Mouse (Mus musculus): ENCODE measurements around the gene Lrrc4c. TPM values are rescaled to one million over a fixed set of nuclear protein-coding genes. Genes with fewer than 3 reads are reported as not detected.
A peak's percentile ranks its signal among the peaks of the same experiment; 100 is the strongest.

The Lrrc4c gene
- polyA plus RNA-seq, 1 experiment from 2014 or later, result 2.8 TPM

- H3K4me1 ChIP-seq, result no peaks in the 10 kb centered on the region
- no peak overlapping the region for H3K9ac ChIP-seq
- no peaks in the 10 kb centered on the region for H3K27me3 ChIP-seq (replicated peaks)
- H3K36me3 ChIP-seq, result no peaks in the 10 kb centered on the region
- H3K9me3 ChIP-seq, result no peaks in the 10 kb centered on the region
- no peak overlapping the region for H3K27ac ChIP-seq
- 85% methylated on average over 7 of the region's 7 CpGs for WGBS
- no peak overlapping the region for H3K4me3 ChIP-seq (replicated peaks)
- no peak for ATAC-seq (ENCODE audit: insufficient read depth, low FRiP score, low read depth)
- no peak overlapping the region for H3K4me2 ChIP-seq
These were observed 396.6 kb downstream of the Lrrc4c start for GRCm38 (mm10) chr2:96714561-96714960.

- WGBS, result 79% methylated on average over 2 of the region's 2 CpGs
- no peak overlapping the region for H3K4me3 ChIP-seq (replicated peaks)
These were observed 399.4 kb downstream of the Lrrc4c start for GRCm38 (mm10) chr2:96717353-96717752.

GRCm38 (mm10) chr2:96723395-96723794, 405.4 kb downstream of the Lrrc4c start:
- Histone ChIP-seq H3K36me3 (no peaks in the 10 kb centered on the region), H3K9ac (no peak overlapping the region), H3K9me3 (no peaks in the 10 kb centered on the region), H3K4me1 (no peaks in the 10 kb centered on the region), H3K27ac (no peak overlapping the region), H3K4me3 (replicated peaks) (no peak overlapping the region), H3K4me2 (no peak overlapping the region), H3K27me3 (replicated peaks) (no peaks in the 10 kb centered on the region)
- ATAC-seq (ENCODE audit: insufficient read depth, low FRiP score, low read depth), result no peak

More at GRCm38 (mm10) chr2:96717353-96717752, 399.4 kb downstream of the Lrrc4c start:
- Histone ChIP-seq H3K4me1 (no peaks in the 10 kb centered on the region), H3K9ac (no peak overlapping the region), H3K27ac (no peak overlapping the region), H3K27me3 (replicated peaks) (no peaks in the 10 kb centered on the region), H3K4me2 (no peak overlapping the region), H3K9me3 (no peaks in the 10 kb centered on the region), H3K36me3 (no peaks in the 10 kb centered on the region)
- no peak for ATAC-seq (ENCODE audit: insufficient read depth, low FRiP score, low read depth)

DNA sequence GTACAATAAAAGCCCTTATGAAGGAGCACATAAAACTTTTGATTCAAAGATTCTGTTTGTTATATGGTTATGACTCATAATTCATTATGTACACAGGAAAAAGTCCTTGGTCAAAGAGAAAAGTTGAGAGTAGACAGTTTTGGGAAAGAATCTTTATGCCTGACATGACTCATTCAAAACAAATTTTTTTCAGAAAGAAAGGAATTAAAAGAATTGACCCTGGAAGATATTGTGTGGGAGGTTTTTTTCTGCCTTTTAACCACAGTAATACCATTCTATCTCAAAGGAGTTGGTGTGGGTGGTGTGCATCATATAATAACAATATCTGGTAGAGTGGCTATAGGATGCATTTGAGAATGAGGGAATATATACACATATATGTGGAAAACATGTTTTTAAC, 418.1 kb downstream of the Lrrc4c start:
- no peaks in the 10 kb centered on the region for H3K9me3 ChIP-seq
- no peaks in the 10 kb centered on the region for H3K4me1 ChIP-seq
- no peaks in the 10 kb centered on the region for H3K27me3 ChIP-seq (replicated peaks)
- ATAC-seq (ENCODE audit: insufficient read depth, low FRiP score, low read depth), result no peak
- H3K27ac ChIP-seq, result no peak overlapping the region
- H3K9ac ChIP-seq, result no peak overlapping the region
- H3K36me3 ChIP-seq, result no peaks in the 10 kb centered on the region
- no peak overlapping the region for H3K4me2 ChIP-seq
- H3K4me3 ChIP-seq (replicated peaks), result no peak overlapping the region

DNA sequence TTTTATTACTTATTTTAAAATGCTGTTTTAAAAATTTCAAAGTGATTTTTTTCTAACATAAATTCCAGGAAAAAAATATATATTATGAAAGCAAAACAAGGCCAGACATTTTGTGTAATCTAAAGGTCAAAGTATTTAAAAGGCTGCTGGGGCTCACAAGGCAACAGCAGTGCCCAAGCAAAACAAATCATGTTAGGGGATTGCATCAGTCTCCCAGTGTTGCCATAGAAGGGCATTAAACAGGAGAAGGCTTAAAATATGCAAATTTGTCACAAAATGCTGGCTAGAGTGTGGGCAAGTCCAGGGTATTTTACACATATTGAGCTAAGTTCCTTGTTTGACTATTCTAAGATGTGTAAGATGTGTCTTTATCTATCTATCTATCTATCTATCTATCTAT, 437.1 kb downstream of the Lrrc4c start:
- Histone ChIP-seq H3K36me3 (no peaks in the 10 kb centered on the region), H3K27ac (no peak overlapping the region), H3K9me3 (no peaks in the 10 kb centered on the region), H3K4me2 (no peak overlapping the region), H3K9ac (no peak overlapping the region), H3K4me1 (no peaks in the 10 kb centered on the region), H3K4me3 (replicated peaks) (no peak overlapping the region), H3K27me3 (replicated peaks) (no peaks in the 10 kb centered on the region)
- ATAC-seq (ENCODE audit: insufficient read depth, low FRiP score, low read depth), result no peak

DNA sequence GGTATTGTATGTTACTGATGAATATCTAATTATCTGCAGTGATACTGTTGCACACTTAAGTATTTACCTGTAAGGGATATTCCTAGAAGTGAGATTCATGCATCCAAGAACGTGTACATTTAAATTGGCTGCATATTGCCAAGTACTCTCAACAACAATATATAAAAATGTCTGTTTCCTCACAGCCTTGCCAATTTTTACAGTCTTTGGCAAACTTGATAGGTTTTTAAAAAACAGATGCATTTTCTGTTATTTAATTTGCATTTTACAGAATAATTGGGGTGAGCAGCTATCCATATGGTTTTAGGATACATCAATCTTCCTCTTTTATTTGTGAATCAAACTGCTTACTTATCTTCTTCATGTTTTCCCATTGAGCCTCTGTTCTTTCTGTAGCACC, 439.7 kb downstream of the Lrrc4c start:
- 58% methylated on average over 1 of the region's 1 CpGs for WGBS
- H3K36me3 ChIP-seq, result no peaks in the 10 kb centered on the region
- H3K9me3 ChIP-seq, result no peaks in the 10 kb centered on the region
- H3K9ac ChIP-seq, result no peak overlapping the region
- H3K4me1 ChIP-seq, result no peaks in the 10 kb centered on the region
- H3K4me3 ChIP-seq (replicated peaks), result no peak overlapping the region
- H3K27ac ChIP-seq, result no peak overlapping the region
- H3K4me2 ChIP-seq, result no peak overlapping the region
- no peak for ATAC-seq (ENCODE audit: insufficient read depth, low FRiP score, low read depth)
- no peaks in the 10 kb centered on the region for H3K27me3 ChIP-seq (replicated peaks)

- Histone ChIP-seq H3K4me2 (no peak overlapping the region), H3K27me3 (replicated peaks) (no peaks in the 10 kb centered on the region), H3K9ac (no peak overlapping the region), H3K27ac (no peak overlapping the region), H3K4me3 (replicated peaks) (no peak overlapping the region), H3K4me1 (no peaks in the 10 kb centered on the region), H3K9me3 (no peaks in the 10 kb centered on the region), H3K36me3 (no peaks in the 10 kb centered on the region)
- WGBS, result 61% methylated on average over 5 of the region's 5 CpGs
- ATAC-seq (ENCODE audit: insufficient read depth, low FRiP score, low read depth), result no peak
These were observed 445.6 kb downstream of the Lrrc4c start for GRCm38 (mm10) chr2:96763538-96763937.

DNA sequence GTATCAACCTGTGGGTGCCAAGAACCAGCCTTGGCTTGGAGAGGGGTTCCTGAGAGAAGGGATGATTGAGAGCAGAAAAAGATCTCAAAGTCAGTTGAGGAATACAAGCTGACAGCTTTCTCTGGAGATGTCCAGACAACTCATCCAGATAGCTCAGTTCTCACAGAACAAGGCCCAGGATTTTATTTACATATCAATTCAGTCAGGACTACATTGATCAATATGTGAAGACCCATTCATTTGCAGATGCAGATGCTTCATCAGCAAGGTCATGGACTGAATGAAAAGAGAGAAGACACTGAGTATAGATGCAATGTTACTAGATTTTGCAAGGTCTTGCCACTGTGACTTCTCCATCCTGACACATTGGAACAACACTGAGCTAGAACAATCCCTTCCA, 457.4 kb downstream of the Lrrc4c start:
- Histone ChIP-seq H3K36me3 (no peaks in the 10 kb centered on the region), H3K9me3 (no peaks in the 10 kb centered on the region), H3K4me2 (no peak overlapping the region), H3K4me1 (no peaks in the 10 kb centered on the region), H3K27ac (no peak overlapping the region), H3K27me3 (replicated peaks) (no peaks in the 10 kb centered on the region), H3K4me3 (replicated peaks) (no peak overlapping the region), H3K9ac (no peak overlapping the region)
- no peak for ATAC-seq (ENCODE audit: insufficient read depth, low FRiP score, low read depth)

DNA sequence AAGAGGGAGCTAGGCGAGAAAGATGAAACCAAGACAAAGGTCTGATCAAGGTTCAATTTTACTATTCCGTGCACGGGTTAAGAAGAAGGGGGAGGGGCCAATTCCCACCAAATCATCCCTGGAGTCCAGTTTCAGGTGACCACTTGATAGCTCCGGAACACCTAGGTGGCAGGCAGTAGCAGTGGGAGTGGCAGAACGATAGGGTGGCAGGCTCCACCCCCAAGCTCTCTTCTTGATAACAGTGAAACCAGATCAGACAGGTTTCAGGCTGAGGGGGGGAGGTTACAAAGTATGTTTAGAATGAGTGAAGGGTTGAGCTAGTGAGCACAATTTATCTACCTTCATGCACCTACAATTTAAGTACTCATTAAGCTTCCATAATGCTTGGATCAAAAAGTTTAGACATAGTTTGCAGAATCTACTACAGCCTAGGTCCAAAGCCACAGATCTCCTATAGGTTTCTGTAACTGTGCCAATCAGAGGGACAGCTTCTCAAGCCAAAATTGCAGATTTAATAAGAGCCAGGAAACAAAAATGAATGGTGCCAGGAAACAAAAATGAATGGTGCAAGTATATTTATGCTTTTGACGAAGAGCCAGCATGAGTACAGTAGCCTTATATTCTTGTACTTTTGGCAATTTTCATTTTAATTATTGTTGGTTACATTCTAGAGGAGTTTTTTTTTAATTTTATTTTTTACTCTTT, 478.9 kb downstream of the Lrrc4c start:
- 32% methylated on average over 6 of the region's 6 CpGs for WGBS
- Histone ChIP-seq H3K9ac (no peak overlapping the region), H3K4me2 (no peak overlapping the region), H3K9me3 (no peaks in the 10 kb centered on the region), H3K36me3 (no peaks in the 10 kb centered on the region), H3K4me1 (no peaks in the 10 kb centered on the region), H3K27me3 (replicated peaks) (no peaks in the 10 kb centered on the region), H3K4me3 (replicated peaks) (no peak overlapping the region), H3K27ac (no peak overlapping the region)
- peak; percentile 76; the same call in 1 of the 2 replicates for ATAC-seq (ENCODE audit: insufficient read depth, low FRiP score, low read depth)

DNA sequence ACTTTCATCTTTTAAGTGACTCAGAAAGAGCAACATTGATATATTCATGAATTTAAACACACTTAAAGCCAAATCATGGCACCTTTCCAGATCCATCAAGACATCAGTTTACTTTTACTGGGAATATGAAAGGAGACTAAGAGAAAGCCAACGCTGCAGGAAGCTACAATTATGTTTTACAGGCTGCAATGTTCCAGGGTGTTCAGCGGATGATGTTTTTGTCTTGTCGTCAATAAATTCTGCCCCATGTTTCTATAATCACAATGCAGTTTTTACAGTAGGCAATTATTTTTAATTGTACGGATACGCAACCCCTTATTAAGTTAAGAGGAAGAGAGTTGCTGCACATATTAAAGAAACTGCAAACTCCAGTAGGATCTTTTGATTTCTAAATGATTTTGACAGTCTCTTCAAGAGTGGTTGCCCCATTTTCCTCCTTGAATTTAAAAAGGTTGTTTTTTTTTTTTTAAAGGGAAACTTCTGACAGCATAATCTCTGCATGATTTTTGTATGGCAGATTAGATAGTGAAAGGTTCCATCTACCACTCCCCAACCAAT, 532.9 kb downstream of the Lrrc4c start:
- Histone ChIP-seq H3K27ac (no peak overlapping the region), H3K36me3 (no peaks in the 10 kb centered on the region), H3K4me3 (replicated peaks) (no peak overlapping the region), H3K9me3 (no peaks in the 10 kb centered on the region), H3K27me3 (replicated peaks) (no peaks in the 10 kb centered on the region), H3K4me1 (no peaks in the 10 kb centered on the region), H3K4me2 (no peak overlapping the region), H3K9ac (no peak overlapping the region)
- ATAC-seq (ENCODE audit: insufficient read depth, low FRiP score, low read depth), result no peak
- 74% methylated on average over 5 of the region's 5 CpGs for WGBS

GRCm38 (mm10) chr2:96853797-96854196, 535.8 kb downstream of the Lrrc4c start:
- Histone ChIP-seq H3K9ac (no peak overlapping the region), H3K4me2 (no peak overlapping the region), H3K4me1 (no peaks in the 10 kb centered on the region), H3K4me3 (replicated peaks) (no peak overlapping the region), H3K27me3 (replicated peaks) (no peaks in the 10 kb centered on the region), H3K36me3 (no peaks in the 10 kb centered on the region), H3K27ac (no peak overlapping the region), H3K9me3 (no peaks in the 10 kb centered on the region)
- no peak for ATAC-seq (ENCODE audit: insufficient read depth, low FRiP score, low read depth)
- 85% methylated on average over 1 of the region's 1 CpGs for WGBS

DNA sequence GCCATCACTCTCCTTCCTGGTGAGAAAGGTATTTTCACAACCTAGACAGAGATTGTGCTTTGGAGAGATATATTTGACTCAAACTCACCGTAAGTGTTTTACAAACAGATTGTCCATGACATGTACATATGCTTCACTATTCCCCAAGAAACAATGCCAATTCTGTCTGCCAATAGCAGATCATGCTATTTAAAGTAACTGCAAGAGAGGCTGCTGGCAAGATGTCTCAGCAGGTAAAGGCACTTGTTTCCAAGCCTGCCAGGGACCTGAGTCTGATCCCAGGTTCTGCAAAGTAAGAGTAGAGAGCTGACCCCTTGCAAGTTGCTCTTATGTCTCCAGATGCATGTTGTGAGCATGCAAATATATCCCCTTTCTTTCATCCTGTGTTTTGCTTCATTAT, 558.1 kb downstream of the Lrrc4c start:
- no peaks in the 10 kb centered on the region for H3K9me3 ChIP-seq
- WGBS, result 93% methylated on average over 1 of the region's 1 CpGs
- H3K9ac ChIP-seq, result no peak overlapping the region
- H3K36me3 ChIP-seq, result no peaks in the 10 kb centered on the region
- no peaks in the 10 kb centered on the region for H3K27me3 ChIP-seq (replicated peaks)
- H3K4me2 ChIP-seq, result no peak overlapping the region
- H3K27ac ChIP-seq, result no peak overlapping the region
- no peak for ATAC-seq (ENCODE audit: insufficient read depth, low FRiP score, low read depth)
- H3K4me1 ChIP-seq, result no peaks in the 10 kb centered on the region
- H3K4me3 ChIP-seq (replicated peaks), result no peak overlapping the region

GRCm38 (mm10) chr2:96949531-96949930, 631.6 kb downstream of the Lrrc4c start:
- Histone ChIP-seq H3K36me3 (no peaks in the 10 kb centered on the region), H3K9me3 (no peaks in the 10 kb centered on the region), H3K4me3 (replicated peaks) (no peak overlapping the region), H3K4me2 (no peak overlapping the region), H3K4me1 (no peaks in the 10 kb centered on the region), H3K27ac (no peak overlapping the region), H3K9ac (no peak overlapping the region), H3K27me3 (replicated peaks) (no peaks in the 10 kb centered on the region)
- no peak for ATAC-seq (ENCODE audit: insufficient read depth, low FRiP score, low read depth)
- 72% methylated on average over 3 of the region's 3 CpGs for WGBS

All from stomach, embryonic 15.5 days (tissue).